Mouse (Mus musculus): Measurements from ENCODE around the gene Rabggtb.

The Rabggtb gene

DNA sequence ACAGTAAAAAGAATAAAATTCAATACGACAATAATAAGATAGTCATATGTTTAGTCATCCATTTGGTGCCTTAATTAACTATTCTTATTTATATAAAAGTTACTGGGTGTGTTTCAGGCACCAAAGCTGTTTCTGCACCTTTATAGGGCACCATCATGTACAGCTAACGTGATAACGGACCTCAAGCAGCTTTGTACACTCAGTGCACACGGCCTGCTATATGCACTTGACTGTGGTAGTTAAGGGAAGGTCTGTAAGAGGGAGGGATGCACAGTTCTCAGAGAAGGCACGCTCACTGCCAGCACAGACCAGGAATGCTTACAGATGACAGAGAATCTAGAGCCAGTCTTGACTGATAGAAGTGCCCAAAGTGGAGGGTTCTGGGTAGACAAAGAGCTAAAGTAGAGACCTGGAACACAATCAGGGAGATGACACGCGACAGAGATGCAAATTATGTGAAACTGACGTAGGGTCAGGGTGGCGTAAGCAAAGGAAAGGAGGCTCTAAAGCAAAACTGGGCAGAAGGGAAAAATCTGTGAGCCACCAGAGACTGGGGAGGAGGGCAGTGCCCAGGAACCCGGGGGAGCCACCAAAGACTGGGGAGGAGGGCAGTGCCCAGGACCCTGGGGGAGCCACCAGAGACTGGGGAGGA, 54.3 kb downstream of the Rabggtb start:
- no peak for DNase-seq

Measured in lung, postnatal 10 days (tissue).